Mouse (Mus musculus) thymus, postnatal 10 days (tissue): ENCODE data around the gene Dcst2.

ENCODE experiments used
- DNase-seq, 2 experiments: peaks; one replicate each; pipeline ENCODE4 v3.0.0; 2021; ENCODE audit warnings: low spot score in 2 of 2

The Dcst2 gene

GRCm38 (mm10) chr3:89387632-89388031, 25.9 kb downstream of the Dcst2 start:
- no peak for DNase-seq

GRCm38 (mm10) chr3:89388134-89388881, 26.5 kb downstream of the Dcst2 start:
- no peak for DNase-seq

GRCm38 (mm10) chr3:89388901-89389740, 27.3 kb downstream of the Dcst2 start:
- DNase-seq = no peak

- no peak for DNase-seq
Measured at GRCm38 (mm10) chr3:89390111-89390515, 28.3 kb downstream of the Dcst2 start.

- DNase-seq = no peak
Measured at GRCm38 (mm10) chr3:89390699-89391662, 29.2 kb downstream of the Dcst2 start.

GRCm38 (mm10) chr3:89391663-89392511, 30.1 kb downstream of the Dcst2 start:
- DNase-seq = no peak

- no peak for DNase-seq
Measured at GRCm38 (mm10) chr3:89392871-89393311, 31.1 kb downstream of the Dcst2 start.

- peak in 1 of 2 experiments; percentile 66 for DNase-seq
Measured at GRCm38 (mm10) chr3:89393605-89394004, 31.8 kb downstream of the Dcst2 start.

- DNase-seq = peak in 1 of 2 experiments; percentile 19
Measured at GRCm38 (mm10) chr3:89394006-89394893, 32.5 kb downstream of the Dcst2 start, which contains the start of gene Zbtb7b. Gene Zbtb7b, minus strand, starts transcription at chr3:89394776.

GRCm38 (mm10) chr3:89394894-89395256, 33.1 kb downstream of the Dcst2 start:
- DNase-seq = no peak

- no peak for DNase-seq
Measured at GRCm38 (mm10) chr3:89395419-89395805, 33.6 kb downstream of the Dcst2 start.

- DNase-seq = peak; percentile 70 to 78
Measured at GRCm38 (mm10) chr3:89395806-89396653, 34.3 kb downstream of the Dcst2 start.

- no peak for DNase-seq
Measured at GRCm38 (mm10) chr3:89396654-89397005, 34.9 kb downstream of the Dcst2 start.

- DNase-seq = no peak
Measured at GRCm38 (mm10) chr3:89401329-89401728, 39.6 kb downstream of the Dcst2 start.

GRCm38 (mm10) chr3:89402693-89403092, 40.9 kb downstream of the Dcst2 start, which contains the start of gene Lenep:
Gene Lenep, minus strand, starts transcription at chr3:89402793.
- DNase-seq = no peak

GRCm38 (mm10) chr3:89406887-89407286, 45.1 kb downstream of the Dcst2 start:
- DNase-seq = no peak

- no peak for DNase-seq
Measured at GRCm38 (mm10) chr3:89408448-89408847, 46.7 kb downstream of the Dcst2 start.

GRCm38 (mm10) chr3:89409701-89410100, 47.9 kb downstream of the Dcst2 start:
- DNase-seq = no peak

- no peak for DNase-seq
Measured at GRCm38 (mm10) chr3:89410864-89411263, 49.1 kb downstream of the Dcst2 start.
